Mouse (Mus musculus) forebrain, embryonic 15.5 days (tissue): Measurements from ENCODE around the gene Kcnj9. TPM values are rescaled to one million over a fixed set of nuclear protein-coding genes. Genes with fewer than 3 reads are reported as not detected.

Experiments
- ATAC-seq: fragments of 200-750 bp; cut with Nextera tagmentation; replicated peaks from 2 replicates; pipeline ENCODE4 v1.8.0; 2017; ENCODE audit warnings: mild to moderate bottlenecking, moderate TSS enrichment, moderate library complexity
- H3K27ac ChIP-seq: fragments of 300-500 bp; sonication (generic); replicated peaks from 2 replicates; pipeline ENCODE4 v1.5.1; 2015; ENCODE audit warnings: mild to moderate bottlenecking, inconsistent platforms
- H3K27me3 ChIP-seq: fragments of 300-500 bp; sonication (generic); 2 replicates; pipeline ENCODE4 v1.6.1; 2015; ENCODE audit warnings: inconsistent platforms
- H3K36me3 ChIP-seq: fragments of 300-500 bp; sonication (generic); 2 replicates; pipeline ENCODE4 v1.6.1; 2015; ENCODE audit warnings: mild to moderate bottlenecking, inconsistent platforms
- H3K4me1 ChIP-seq: fragments of 300-500 bp; sonication (generic); 2 replicates; pipeline ENCODE4 v1.6.1; 2015; ENCODE audit warnings: inconsistent platforms
- H3K4me2 ChIP-seq: fragments of 300-500 bp; sonication (generic); replicated peaks from 2 replicates; pipeline ENCODE4 v1.6.1; 2015; ENCODE audit warnings: mild to moderate bottlenecking, inconsistent platforms
- H3K4me3 ChIP-seq: fragments of 300-500 bp; sonication (generic); 2 replicates; pipeline ENCODE4 v1.5.1; 2015; ENCODE audit warnings: mild to moderate bottlenecking, inconsistent platforms
- H3K9ac ChIP-seq: fragments of 300-500 bp; sonication (generic); replicated peaks from 2 replicates; pipeline ENCODE4 v1.6.1; 2015; ENCODE audit warnings: mild to moderate bottlenecking, inconsistent platforms
- H3K9me3 ChIP-seq: fragments of 300-500 bp; sonication (generic); 2 replicates; pipeline ENCODE4 v1.6.1; 2016; ENCODE audit warnings: inconsistent platforms
- WGBS: fragments of 180-500 bp; shearing (Covaris S2); methylation state at CpG from one replicate; pipeline ENCODE4 v1.1.7; 2015; ENCODE audit warnings: mixed read lengths; 5-methylcytosine and 5-hydroxymethylcytosine counted together
- polyA plus RNA-seq: library from polyadenylated mRNA; unstranded; fragments of >200 nt; fragmentation: Nextera tagmentation; extraction: Ambion mirVana; gene quantifications from 2 replicates; pipeline ENCODE4 v1.2.1, GENCODE M21; 2015

Gene Kcnj9
- polyA plus RNA-seq, 1 experiment from 2014 or later, result 3.5 TPM

- H3K9me3 ChIP-seq, result no peaks in the 10 kb centered on the region
- H3K27me3 ChIP-seq, result no peaks in the 10 kb centered on the region
- H3K4me2 ChIP-seq, result no peak overlapping the region
- 0 out of 2 replicates have a peak, but pooled peaks have one; percentile 12 for ATAC-seq
- H3K4me3 ChIP-seq, result no peak overlapping the region
- H3K36me3 ChIP-seq, result no peaks in the 10 kb centered on the region
- WGBS, result 81% methylated on average over 16 of the region's 16 CpGs
- H3K9ac ChIP-seq, result no peak overlapping the region
- H3K27ac ChIP-seq, result no peak overlapping the region
- no peaks in the 10 kb centered on the region for H3K4me1 ChIP-seq
Observed at GRCm38 (mm10) chr1:172279768-172280509, 49.2 kb downstream of the Kcnj9 start.

GRCm38 (mm10) chr1:172278328-172278727 is 50.8 kb downstream of the Kcnj9 start:
- H3K36me3 ChIP-seq, result no peaks in the 10 kb centered on the region
- no peak for ATAC-seq
- no peak overlapping the region for H3K9ac ChIP-seq
- H3K27ac ChIP-seq, result no peak overlapping the region
- 91% methylated on average over 13 of the region's 13 CpGs for WGBS
- H3K27me3 ChIP-seq, result no peaks in the 10 kb centered on the region
- no peak overlapping the region for H3K4me3 ChIP-seq
- H3K9me3 ChIP-seq, result no peaks in the 10 kb centered on the region
- H3K4me2 ChIP-seq, result no peak overlapping the region
- H3K4me1 ChIP-seq, result no peaks in the 10 kb centered on the region

- 83% methylated on average over 3 of the region's 3 CpGs for WGBS
Observed at GRCm38 (mm10) chr1:172277172-172277571, 51.9 kb downstream of the Kcnj9 start.

GRCm38 (mm10) chr1:172274547-172274946 is 54.6 kb downstream of the Kcnj9 start:
- Histone ChIP-seq H3K9ac (no peak overlapping the region), H3K9me3 (no peaks in the 10 kb centered on the region), H3K4me3 (no peak overlapping the region), H3K27ac (no peak overlapping the region), H3K4me1 (peaks cover 11% of the 10 kb centered on the region), H3K36me3 (no peaks in the 10 kb centered on the region), H3K4me2 (no peak overlapping the region), H3K27me3 (no peaks in the 10 kb centered on the region)
- ATAC-seq, result no peak
- 69% methylated on average over 5 of the region's 5 CpGs for WGBS

More at GRCm38 (mm10) chr1:172277172-172277571, 51.9 kb downstream of the Kcnj9 start:
- Histone ChIP-seq H3K9ac (no peak overlapping the region), H3K36me3 (no peaks in the 10 kb centered on the region), H3K4me2 (no peak overlapping the region), H3K9me3 (no peaks in the 10 kb centered on the region), H3K27me3 (no peaks in the 10 kb centered on the region), H3K27ac (no peak overlapping the region), H3K4me3 (no peak overlapping the region), H3K4me1 (peaks cover under 1% of the 10 kb centered on the region; the same call in 1 of the 2 replicates)
- no peak for ATAC-seq

- H3K27me3 ChIP-seq, result no peaks in the 10 kb centered on the region
- H3K4me3 ChIP-seq, result no peak overlapping the region
- no peak overlapping the region for H3K27ac ChIP-seq
- no peak overlapping the region for H3K9ac ChIP-seq
- WGBS, result 69% methylated on average over 5 of the region's 5 CpGs
- no peak for ATAC-seq
- H3K4me2 ChIP-seq, result no peak overlapping the region
- H3K4me1 ChIP-seq, result peaks cover 11% of the 10 kb centered on the region
- H3K9me3 ChIP-seq, result no peaks in the 10 kb centered on the region
- no peaks in the 10 kb centered on the region for H3K36me3 ChIP-seq
Observed at GRCm38 (mm10) chr1:172274116-172274515, 55.0 kb downstream of the Kcnj9 start.

GRCm38 (mm10) chr1:172273386-172273785 is 55.7 kb downstream of the Kcnj9 start:
- no peaks in the 10 kb centered on the region for H3K36me3 ChIP-seq
- no peak overlapping the region for H3K9ac ChIP-seq
- H3K4me3 ChIP-seq, result no peak overlapping the region
- H3K27ac ChIP-seq, result no peak overlapping the region
- no peaks in the 10 kb centered on the region for H3K9me3 ChIP-seq
- no peak overlapping the region for H3K4me2 ChIP-seq
- peaks cover 11% of the 10 kb centered on the region for H3K4me1 ChIP-seq
- H3K27me3 ChIP-seq, result no peaks in the 10 kb centered on the region
- WGBS, result 93% methylated on average over 6 of the region's 6 CpGs
- ATAC-seq, result no peak

- Histone ChIP-seq H3K4me2 (no peak overlapping the region), H3K27me3 (no peaks in the 10 kb centered on the region), H3K9ac (no peak overlapping the region), H3K4me1 (peaks cover 11% of the 10 kb centered on the region), H3K9me3 (no peaks in the 10 kb centered on the region), H3K36me3 (no peaks in the 10 kb centered on the region), H3K4me3 (no peak overlapping the region), H3K27ac (0 out of 2 replicates have a peak overlapping the region, but pooled peaks have one; percentile 14)
- WGBS, result 31% methylated on average over 10 of the region's 10 CpGs
- ATAC-seq, result peak; percentile 93
Observed at GRCm38 (mm10) chr1:172271765-172272164, 57.4 kb downstream of the Kcnj9 start.

- peak overlapping the region; percentile 31 for H3K27ac ChIP-seq
- 62% methylated on average over 3 of the region's 3 CpGs for WGBS
Observed at GRCm38 (mm10) chr1:172271208-172271607, 57.9 kb downstream of the Kcnj9 start.

More at GRCm38 (mm10) chr1:172271208-172271607, 57.9 kb downstream of the Kcnj9 start:
- peak; percentile 34 for ATAC-seq
- H3K4me3 ChIP-seq, result no peak overlapping the region
- no peak overlapping the region for H3K4me2 ChIP-seq
- no peaks in the 10 kb centered on the region for H3K9me3 ChIP-seq
- peaks cover 11% of the 10 kb centered on the region for H3K4me1 ChIP-seq
- no peaks in the 10 kb centered on the region for H3K27me3 ChIP-seq
- no peaks in the 10 kb centered on the region for H3K36me3 ChIP-seq
- H3K9ac ChIP-seq, result no peak overlapping the region

Other genes with a start within 250 kb of the Kcnj9 start
- gene Copa, start 246.8 kb downstream of the Kcnj9 start, polyA plus RNA-seq, result 207 TPM in 2 replicates
- gene Ncstn, start 246.5 kb downstream of the Kcnj9 start, polyA plus RNA-seq, result 104 and 105 TPM in 2 replicates
- 155 and 160 TPM in 2 replicates for gene Pex19, start 202.6 kb downstream of the Kcnj9 start, polyA plus RNA-seq
- gene Dcaf8, start 181.2 kb downstream of the Kcnj9 start, polyA plus RNA-seq, result 104 and 109 TPM in 2 replicates
- 462 and 488 TPM in 2 replicates for gene Pea15a, start 122.5 kb downstream of the Kcnj9 start, polyA plus RNA-seq
- gene Casq1, start 109.5 kb downstream of the Kcnj9 start, polyA plus RNA-seq, result 6.2 and 6.4 TPM in 2 replicates
- 0.09 and 0.10 TPM in 2 replicates for gene Atp1a4, start 70.9 kb downstream of the Kcnj9 start, polyA plus RNA-seq
- 137 and 162 TPM in 2 replicates for gene Igsf8, start 67.7 kb downstream of the Kcnj9 start, polyA plus RNA-seq
- 32.2 and 33.1 TPM in 2 replicates for gene Atp1a2, start 31.3 kb downstream of the Kcnj9 start, polyA plus RNA-seq
- 1.7 and 1.9 TPM in 2 replicates for gene Kcnj10, start 11.9 kb upstream of the Kcnj9 start, polyA plus RNA-seq
- gene Pigm, start 47.2 kb upstream of the Kcnj9 start, polyA plus RNA-seq, result 4.7 TPM in 2 replicates
- not detected in 2 replicates for gene Slamf9, start 146.0 kb upstream of the Kcnj9 start, polyA plus RNA-seq
- 74.0 and 78.3 TPM in 2 replicates for gene Igsf9, start 152.5 kb upstream of the Kcnj9 start, polyA plus RNA-seq
- gene Tagln2, start 170.7 kb upstream of the Kcnj9 start, polyA plus RNA-seq, result 46.6 and 52.7 TPM in 2 replicates
- gene Cfap45, start 191.5 kb upstream of the Kcnj9 start, polyA plus RNA-seq, result 1.9 and 3.1 TPM in 2 replicates
- gene Vsig8, start 226.6 kb upstream of the Kcnj9 start, polyA plus RNA-seq, result 0.14 and 0.20 TPM in 2 replicates